Mouse (Mus musculus) kidney, postnatal 0 days (tissue): ENCODE data around the gene Ap1s3. TPM values are rescaled to one million over a fixed set of nuclear protein-coding genes. Genes with fewer than 3 reads are reported as not detected.
A peak's percentile ranks its signal among the peaks of the same experiment; 100 is the strongest.

ENCODE experiments used
- ATAC-seq: fragments of 200-750 bp; cut with Nextera tagmentation; replicated peaks from 2 replicates; pipeline ENCODE4 v1.8.0; 2017; ENCODE audit warnings: low read depth, moderate number of reproducible peaks, moderate TSS enrichment, moderate library complexity; ENCODE audit not compliant: low FRiP score
- DNase-seq: peaks from one replicate; pipeline ENCODE4 v3.0.0-alpha.2; 2016; ENCODE audit warnings: low spot score
- H3K27ac ChIP-seq: fragments of 300-500 bp; sonication (generic); 2 replicates; pipeline ENCODE4 v1.5.1; 2014; ENCODE audit warnings: mild to moderate bottlenecking
- H3K27me3 ChIP-seq: fragments of 300-500 bp; sonication (generic); 2 replicates; pipeline ENCODE4 v1.6.1; 2014; ENCODE audit warnings: low read length, mixed read lengths; ENCODE audit not compliant: insufficient read depth
- H3K36me3 ChIP-seq: fragments of 300-500 bp; sonication (generic); 2 replicates; pipeline ENCODE4 v1.6.1; 2014; ENCODE audit warnings: low read length, mixed read lengths; ENCODE audit not compliant: insufficient read depth
- H3K4me1 ChIP-seq: fragments of 300-500 bp; sonication (generic); replicated peaks from 2 replicates; pipeline ENCODE4 v1.6.1; 2014; ENCODE audit warnings: antibody characterized with exemption, low read length, mixed read lengths; ENCODE audit not compliant: insufficient read depth
- H3K4me2 ChIP-seq: fragments of 300-500 bp; sonication (generic); 2 replicates; pipeline ENCODE4 v1.6.1; 2014; ENCODE audit warnings: mild to moderate bottlenecking, low read length, moderate library complexity, mixed read lengths
- H3K4me3 ChIP-seq: fragments of 300-500 bp; sonication (generic); replicated peaks from 2 replicates; pipeline ENCODE4 v1.5.1; 2014; ENCODE audit warnings: low read depth, low read length
- H3K9ac ChIP-seq: fragments of 300-500 bp; sonication (generic); 2 replicates; pipeline ENCODE4 v1.6.1; 2014; ENCODE audit warnings: low read depth, low read length
- H3K9me3 ChIP-seq: fragments of 300-500 bp; sonication (generic); replicated peaks from 2 replicates; pipeline ENCODE4 v1.6.1; 2016; ENCODE audit warnings: low read length, inconsistent platforms, mixed read lengths
- CTCF ChIP-seq: IDR thresholded peaks from 2 replicates; pipeline ENCODE4 v1.5.1; 2016; ENCODE audit warnings: antibody characterized with exemption, low read depth, mild to moderate bottlenecking, moderate library complexity
- WGBS: fragments of 180-500 bp; shearing (Covaris S2); extraction: QIAGEN DNeasy Blood & Tissue Kit; methylation state at CpG from one replicate; pipeline ENCODE4 v1.1.7; 2014; 5-methylcytosine and 5-hydroxymethylcytosine counted together
- polyA plus RNA-seq: library from polyadenylated mRNA; unstranded; fragments of >200 nt; fragmentation: Nextera tagmentation; extraction: Ambion mirVana; gene quantifications from 2 replicates; pipeline ENCODE4 v1.2.1, GENCODE M21; 2015

The Ap1s3 gene
- polyA plus RNA-seq, 1 experiment from 2014 or later = 0.97 TPM

DNA sequence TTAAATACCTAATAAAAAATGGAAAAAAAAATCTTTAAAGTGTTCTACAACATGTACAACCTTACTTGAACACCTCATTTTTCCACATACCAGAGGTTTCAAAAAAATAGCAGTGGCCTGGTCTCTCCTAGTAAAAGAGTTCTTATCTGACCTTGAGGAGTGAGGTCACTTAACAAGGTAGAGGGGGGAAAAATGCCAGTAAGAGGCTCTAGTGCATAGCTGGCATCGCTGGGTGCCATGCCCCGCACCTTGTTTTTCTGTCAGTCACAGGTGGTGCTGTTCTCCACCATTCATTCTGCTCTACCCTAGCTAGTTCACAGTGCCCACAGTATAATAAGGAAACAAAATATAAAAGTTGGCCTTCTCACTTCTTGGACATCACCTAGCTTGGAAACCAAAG lies 16.8 kb downstream of the Ap1s3 start:
- Histone ChIP-seq H3K4me2 (no peak overlapping the region), H3K9ac (no peak overlapping the region), H3K36me3 (no peaks in the 10 kb centered on the region), H3K27ac (no peak overlapping the region), H3K4me1 (no peaks in the 10 kb centered on the region), H3K27me3 (no peaks in the 10 kb centered on the region), H3K4me3 (no peak overlapping the region), H3K9me3 (no peaks in the 10 kb centered on the region)
- no peak for TF ChIP-seq CTCF
- WGBS = 89% methylated on average over 2 of the region's 2 CpGs
- DNase-seq (no peak), ATAC-seq (no peak)

DNA sequence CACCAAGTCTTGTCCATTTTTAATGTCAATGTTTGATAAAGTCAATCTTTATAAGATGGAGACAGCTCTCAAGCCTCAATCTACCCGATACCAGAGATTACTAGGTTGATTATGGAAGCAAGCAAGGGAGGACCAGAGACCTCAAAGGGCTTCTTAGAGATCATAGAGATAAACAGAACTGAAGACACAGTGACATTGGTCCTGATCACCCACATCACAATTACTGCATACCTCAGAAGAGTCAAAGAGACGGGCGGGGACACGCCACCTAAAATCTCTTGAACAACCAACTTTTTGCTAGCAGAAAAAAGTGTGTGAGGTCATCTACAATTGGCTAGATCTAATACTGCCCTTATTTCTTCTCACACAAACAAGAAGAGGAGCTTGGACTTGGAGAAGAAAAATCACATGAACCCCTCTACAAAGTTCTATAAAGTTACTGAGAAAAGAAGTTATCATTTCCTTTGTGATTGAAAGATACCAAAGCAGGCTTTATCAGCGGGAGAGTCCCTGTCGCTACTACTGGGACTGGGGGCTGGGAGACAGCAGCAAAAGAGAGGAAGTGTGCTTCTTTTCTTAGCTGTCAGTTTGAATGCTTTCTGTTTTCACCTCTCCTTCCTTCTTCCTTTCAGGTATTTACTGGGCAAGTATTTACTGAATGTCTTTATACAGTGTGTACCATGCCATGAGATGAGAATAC lies 28.2 kb downstream of the Ap1s3 start:
- Histone ChIP-seq H3K4me2 (no peak overlapping the region), H3K9ac (no peak overlapping the region), H3K36me3 (no peaks in the 10 kb centered on the region), H3K27me3 (no peaks in the 10 kb centered on the region), H3K4me3 (no peak overlapping the region), H3K9me3 (no peaks in the 10 kb centered on the region), H3K4me1 (no peaks in the 10 kb centered on the region), H3K27ac (no peak overlapping the region)
- ATAC-seq (no peak), DNase-seq (no peak)
- WGBS = 87% methylated on average over 6 of the region's 6 CpGs
- no peak for TF ChIP-seq CTCF

DNA sequence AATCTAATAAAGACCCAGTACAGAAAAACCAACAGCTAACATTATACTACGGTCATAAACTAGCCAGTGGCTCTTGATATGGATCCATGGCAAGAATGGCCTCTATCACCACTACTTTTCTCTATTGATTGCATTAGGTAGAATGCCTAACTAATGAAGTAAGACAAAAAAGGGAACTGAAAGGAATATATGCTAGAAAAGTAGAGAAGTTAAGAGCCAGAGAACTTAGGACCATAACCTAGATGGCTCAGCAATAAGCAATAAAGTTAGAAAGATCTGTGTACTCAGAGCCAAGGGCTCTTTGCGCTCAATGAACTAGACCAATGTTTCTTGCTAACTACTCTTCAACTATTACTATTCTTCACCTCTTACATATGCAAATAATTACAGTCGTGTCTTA lies 29.1 kb downstream of the Ap1s3 start:
- ATAC-seq (no peak), DNase-seq (no peak)
- Histone ChIP-seq H3K4me2 (no peak overlapping the region), H3K27me3 (no peaks in the 10 kb centered on the region), H3K9ac (no peak overlapping the region), H3K36me3 (no peaks in the 10 kb centered on the region), H3K4me3 (no peak overlapping the region), H3K4me1 (no peaks in the 10 kb centered on the region), H3K9me3 (no peaks in the 10 kb centered on the region), H3K27ac (no peak overlapping the region)
- 91% methylated on average over 3 of the region's 3 CpGs for WGBS
- TF ChIP-seq CTCF = no peak

DNA sequence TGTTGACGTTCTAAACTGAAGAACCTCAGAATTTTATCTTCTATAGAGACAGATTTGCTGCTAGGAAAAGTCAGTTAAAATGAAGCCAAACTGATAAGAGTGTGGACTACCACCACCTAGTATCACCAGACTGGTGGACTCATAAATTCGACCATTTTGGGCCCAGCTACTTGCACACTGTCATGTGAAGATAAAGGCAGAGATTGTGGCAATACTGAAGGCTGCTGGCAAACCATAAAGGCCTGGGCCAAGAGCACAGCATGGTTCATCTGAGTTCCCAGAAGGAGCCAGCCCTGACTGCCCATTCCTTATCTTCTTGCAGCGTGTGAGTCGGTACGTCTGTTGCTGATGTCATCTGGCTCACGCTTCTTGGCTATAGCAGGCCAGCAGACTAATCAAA lies 30.4 kb downstream of the Ap1s3 start:
- TF ChIP-seq CTCF = no peak
- H3K4me3 ChIP-seq = no peak overlapping the region
- 78% methylated on average over 6 of the region's 6 CpGs for WGBS
- ATAC-seq (no peak), DNase-seq (no peak)
- H3K36me3 ChIP-seq = no peaks in the 10 kb centered on the region
- H3K9me3 ChIP-seq = no peaks in the 10 kb centered on the region
- H3K4me1 ChIP-seq = no peaks in the 10 kb centered on the region
- no peaks in the 10 kb centered on the region for H3K27me3 ChIP-seq
- no peak overlapping the region for H3K4me2 ChIP-seq
- H3K9ac ChIP-seq = no peak overlapping the region
- H3K27ac ChIP-seq = no peak overlapping the region

DNA sequence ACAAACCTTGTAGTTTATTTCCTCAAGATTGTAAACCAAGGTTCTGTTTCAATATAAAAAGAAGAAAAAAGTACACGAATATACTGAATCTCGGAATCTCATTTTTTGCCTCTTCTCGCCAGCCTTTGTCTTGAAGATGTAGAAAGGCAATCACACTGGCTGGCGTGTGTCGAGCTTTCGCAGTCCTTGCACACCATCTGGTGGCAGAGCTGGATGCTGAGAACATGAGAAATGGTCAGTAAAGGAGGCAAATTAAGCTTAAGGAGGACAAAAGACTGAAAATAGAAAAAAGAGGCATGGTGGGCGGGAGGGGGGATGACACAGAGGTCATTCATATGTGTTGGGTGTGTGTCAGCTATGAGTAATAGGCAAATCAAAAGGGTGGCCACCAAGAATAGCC lies 31.6 kb downstream of the Ap1s3 start:
- no peaks in the 10 kb centered on the region for H3K27me3 ChIP-seq
- no peak for ATAC-seq
- no peak overlapping the region for H3K27ac ChIP-seq
- no peak overlapping the region for H3K4me2 ChIP-seq
- H3K36me3 ChIP-seq = no peaks in the 10 kb centered on the region
- 59% methylated on average over 7 of the region's 7 CpGs for WGBS
- no peaks in the 10 kb centered on the region for H3K4me1 ChIP-seq
- H3K9ac ChIP-seq = no peak overlapping the region
- no peak overlapping the region for H3K4me3 ChIP-seq
- DNase-seq = peak; percentile 73
- H3K9me3 ChIP-seq = no peaks in the 10 kb centered on the region
- peak; percentile 81 for TF ChIP-seq CTCF

DNA sequence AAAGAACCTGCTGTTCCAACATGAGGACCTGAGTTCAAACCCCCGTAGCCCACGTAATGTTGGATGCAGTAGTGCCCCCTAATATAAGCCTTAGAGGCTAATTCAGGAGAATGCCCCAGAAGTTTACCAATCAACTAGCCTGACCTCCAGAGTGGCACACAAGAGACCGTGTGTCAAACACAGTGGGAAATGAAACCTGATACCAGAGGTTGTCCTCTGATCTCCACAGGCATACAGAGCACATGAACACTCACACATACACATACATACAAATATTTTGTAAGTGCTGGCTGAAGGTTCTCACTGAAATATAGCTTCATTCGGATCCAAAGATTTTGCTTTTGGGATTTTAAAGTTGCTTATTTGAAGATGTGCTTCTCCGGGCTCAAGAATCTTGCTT lies 32.1 kb downstream of the Ap1s3 start:
- Histone ChIP-seq H3K27ac (no peak overlapping the region), H3K4me3 (no peak overlapping the region), H3K9me3 (no peaks in the 10 kb centered on the region), H3K27me3 (no peaks in the 10 kb centered on the region), H3K4me2 (no peak overlapping the region), H3K9ac (no peak overlapping the region), H3K36me3 (no peaks in the 10 kb centered on the region), H3K4me1 (no peaks in the 10 kb centered on the region)
- no peak for ATAC-seq
- 69% methylated on average over 5 of the region's 5 CpGs for WGBS
- no peak for DNase-seq
- TF ChIP-seq CTCF = no peak

DNA sequence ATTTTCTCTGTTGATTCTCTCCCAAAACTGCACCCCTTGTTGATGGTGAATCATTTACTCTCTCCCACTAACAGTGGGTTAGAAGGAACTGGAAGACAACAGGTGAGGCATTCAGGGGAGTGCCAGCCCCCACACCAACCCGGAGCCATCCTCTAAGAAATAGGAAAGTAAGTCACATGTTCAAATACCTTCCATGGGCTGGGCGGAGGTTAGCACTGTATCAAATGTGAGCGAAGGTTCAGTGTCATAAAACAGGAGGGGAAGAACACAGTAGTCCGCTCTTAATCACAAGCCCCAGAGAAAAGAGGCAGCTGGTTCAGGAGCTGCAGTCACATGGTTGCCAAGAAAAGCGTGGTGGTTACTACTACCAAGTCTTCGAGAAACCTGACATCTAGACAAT lies 32.7 kb downstream of the Ap1s3 start:
- H3K36me3 ChIP-seq = no peaks in the 10 kb centered on the region
- no peak for TF ChIP-seq CTCF
- 55% methylated on average over 6 of the region's 6 CpGs for WGBS
- ATAC-seq (no peak), DNase-seq (no peak)
- H3K4me2 ChIP-seq = no peak overlapping the region
- H3K27me3 ChIP-seq = no peaks in the 10 kb centered on the region
- H3K9ac ChIP-seq = no peak overlapping the region
- no peaks in the 10 kb centered on the region for H3K9me3 ChIP-seq
- H3K4me1 ChIP-seq = no peaks in the 10 kb centered on the region
- H3K4me3 ChIP-seq = no peak overlapping the region
- no peak overlapping the region for H3K27ac ChIP-seq
